Mouse (Mus musculus) MEL (cell line): Measurements from ENCODE around the gene Llgl2.

Source experiments
- BHLHE40 ChIP-seq: IDR thresholded peaks from 2 replicates; pipeline ENCODE4 v1.6.1; 2012; ENCODE audit warnings: low read depth, mild to moderate bottlenecking, inconsistent platforms, low read length, improper control_type of control experiment, borderline replicate concordance
- CHD1 ChIP-seq: IDR thresholded peaks from 2 replicates; pipeline ENCODE4 v1.6.1; 2012; ENCODE audit warnings: low read depth, mild to moderate bottlenecking, inconsistent platforms, low read length, improper control_type of control experiment
- CTCF ChIP-seq, 3 experiments: IDR thresholded peaks in 2 of 3; conservative IDR thresholded peaks in 1 of 3; 2 replicates each; pipeline ENCODE4 v1.5.1; 2011 to 2012; ENCODE audit warnings: low read length in 3 of 3, low read depth in 2 of 3, mild to moderate bottlenecking in 2 of 3, improper control_type of control experiment in 1 of 3, inconsistent platforms in 1 of 3, mixed read lengths in 1 of 3, moderate library complexity in 1 of 3; ENCODE audit not compliant: control insufficient read depth in 1 of 3, insufficient read depth in 1 of 3, poor library complexity in 1 of 3, severe bottlenecking in 1 of 3
- ELF1 ChIP-seq: IDR thresholded peaks from 2 replicates; pipeline ENCODE4 v1.6.1; 2014; ENCODE audit warnings: low read depth, mild to moderate bottlenecking, inconsistent platforms, low read length, improper control_type of control experiment, moderate library complexity
- EP300 ChIP-seq, 2 experiments: IDR thresholded peaks; 2 replicates each; pipeline ENCODE4 v1.6.1; 2011; ENCODE audit warnings: improper control_type of control experiment in 2 of 2, low read length in 2 of 2, low read depth in 1 of 2, mild to moderate bottlenecking in 1 of 2
- HCFC1 ChIP-seq: IDR thresholded peaks from 2 replicates; pipeline ENCODE4 v1.6.1; 2012; ENCODE audit warnings: low read depth, mild to moderate bottlenecking, inconsistent platforms, low read length, improper control_type of control experiment, moderate library complexity
- MAX ChIP-seq: IDR thresholded peaks from 2 replicates; pipeline ENCODE4 v1.6.1; 2011; ENCODE audit warnings: low read length, improper control_type of control experiment
- POLR2A ChIP-seq, 2 experiments: IDR thresholded peaks; 2 replicates each; pipeline ENCODE4 v1.6.1; 2011 to 2012; ENCODE audit warnings: low read length in 2 of 2, mild to moderate bottlenecking in 2 of 2, control low read depth in 1 of 2, improper control_type of control experiment in 1 of 2, low read depth in 1 of 2, moderate library complexity in 1 of 2; ENCODE audit not compliant: control insufficient read depth in 1 of 2, insufficient read depth in 1 of 2, poor library complexity in 1 of 2
- POLR2AphosphoS5 ChIP-seq: IDR thresholded peaks from 2 replicates; pipeline ENCODE4 v1.6.1; 2012; ENCODE audit warnings: low read depth, borderline replicate concordance, mild to moderate bottlenecking, inconsistent platforms, low read length, moderate library complexity, mixed read lengths
- RCOR1 ChIP-seq: IDR thresholded peaks from 2 replicates; pipeline ENCODE4 v1.6.1; 2012; ENCODE audit warnings: low read depth, mild to moderate bottlenecking, inconsistent platforms, low read length, improper control_type of control experiment
- SIN3A ChIP-seq: IDR thresholded peaks from 2 replicates; pipeline ENCODE4 v1.6.1; 2012; ENCODE audit warnings: low read length, improper control_type of control experiment, inconsistent platforms
- TBP ChIP-seq: IDR thresholded peaks from 2 replicates; pipeline ENCODE4 v1.8.0; 2011; ENCODE audit warnings: low read depth, low read length, improper control_type of control experiment
- TCF12 ChIP-seq: IDR thresholded peaks from 2 replicates; pipeline ENCODE4 v1.6.1; 2014; ENCODE audit warnings: low read depth, mild to moderate bottlenecking, inconsistent platforms, low read length, improper control_type of control experiment, moderate library complexity
- USF1 ChIP-seq: IDR thresholded peaks from 2 replicates; pipeline ENCODE4 v1.6.1; 2014; ENCODE audit warnings: low read depth, mild to moderate bottlenecking, inconsistent platforms, low read length, improper control_type of control experiment, moderate library complexity

GRCm38 (mm10) chr11:115832064-115832463, 8.2 kb downstream of the Llgl2 start:
- TF ChIP-seq POLR2AphosphoS5 (no peak), BHLHE40 (no peak), MAX (no peak), EP300 (IDR thresholded peaks at IDR 0.05; ENCODE audit: low read depth in 1 of 2, low read length in 2 of 2) (no peak), TBP (no peak), POLR2A (IDR thresholded peaks at IDR 0.05; ENCODE audit: control insufficient read depth in 1 of 2, insufficient read depth in 1 of 2, low read depth in 1 of 2, low read length in 2 of 2, poor library complexity in 1 of 2) (no peak), ELF1 (no peak), HCFC1 (no peak), CTCF (IDR thresholded peaks at IDR 0.05 in 2 of 3, conservative IDR thresholded peaks at IDR 0.05 in 1 of 3; ENCODE audit: control insufficient read depth in 1 of 3, insufficient read depth in 1 of 3, low read depth in 2 of 3, low read length in 3 of 3, poor library complexity in 1 of 3, severe bottlenecking in 1 of 3) (no peak), RCOR1 (no peak), TCF12 (no peak), SIN3A (no peak), CHD1 (no peak), USF1 (no peak)
